Mouse (Mus musculus) CH12.LX (cell line): ENCODE results near the gene Pdzd2. TPM values are rescaled to one million over a fixed set of nuclear protein-coding genes. Genes with fewer than 3 reads are reported as not detected.

ENCODE experiments used
- DNase-seq: peaks from one replicate; pipeline ENCODE4 v3.0.0-alpha.2; 2013; ENCODE audit errors: extremely low read depth
- H3K27ac ChIP-seq: 2 replicates; pipeline ENCODE4 v1.5.1; 2012; ENCODE audit warnings: low read depth, mild to moderate bottlenecking, control low read depth, moderate library complexity; ENCODE audit not compliant: insufficient read depth
- H3K27me3 ChIP-seq: replicated peaks from 2 replicates; pipeline ENCODE3; 2012; ENCODE audit warnings: inconsistent platforms
- H3K36me3 ChIP-seq, 2 experiments: replicated peaks in 1 of 2; 2 replicates each; pipeline versions ENCODE3 to v1.6.1; 2012; ENCODE audit warnings: inconsistent platforms in 1 of 2, low read length in 1 of 2, mild to moderate bottlenecking in 1 of 2, mixed read lengths in 1 of 2, moderate library complexity in 1 of 2; ENCODE audit not compliant: control insufficient read depth in 1 of 2, insufficient read depth in 1 of 2
- H3K4me1 ChIP-seq, 2 experiments: 2 replicates each; pipeline ENCODE4 v1.6.1; 2012; ENCODE audit warnings: inconsistent platforms in 1 of 2, moderate library complexity in 1 of 2; ENCODE audit not compliant: insufficient read depth in 2 of 2, control insufficient read depth in 1 of 2
- H3K4me2 ChIP-seq: 2 replicates; pipeline ENCODE4 v1.6.1; 2012; ENCODE audit warnings: low read depth, mild to moderate bottlenecking, control low read depth; ENCODE audit not compliant: poor library complexity, insufficient read depth, severe bottlenecking
- H3K4me3 ChIP-seq, 3 experiments: fragments of 150-350 bp in 1 of 3; sonication (generic) in 1 of 3; replicated peaks in 1 of 3; 2 replicates each; pipeline versions ENCODE3 to v1.5.1; 2011 to 2012; ENCODE audit warnings: low read depth in 2 of 3, low read length in 2 of 3, mild to moderate bottlenecking in 2 of 3, moderate library complexity in 2 of 3, control low read depth in 1 of 3, improper control_type of control experiment in 1 of 3, inconsistent platforms in 1 of 3, mixed read lengths in 1 of 3; ENCODE audit not compliant: poor library complexity in 1 of 3
- H3K79me2 ChIP-seq: replicated peaks from 2 replicates; pipeline ENCODE4 v1.6.1; 2012; ENCODE audit warnings: mild to moderate bottlenecking, moderate library complexity; ENCODE audit not compliant: control insufficient read depth, poor library complexity, insufficient read depth, severe bottlenecking; ENCODE audit errors: extremely low read depth
- H3K9ac ChIP-seq: 2 replicates; pipeline ENCODE4 v1.6.1; 2012; ENCODE audit warnings: low read depth, mild to moderate bottlenecking, control low read depth, moderate library complexity; ENCODE audit not compliant: insufficient read depth
- H3K9me3 ChIP-seq: replicated peaks from 2 replicates; pipeline ENCODE3; 2012; ENCODE audit warnings: low read length, inconsistent platforms, mixed read lengths
- BHLHE40 ChIP-seq: IDR thresholded peaks from 2 replicates; pipeline ENCODE4 v1.6.1; 2011; ENCODE audit warnings: mild to moderate bottlenecking, low read depth, low read length, improper control_type of control experiment
- CHD1 ChIP-seq: IDR thresholded peaks from 2 replicates; pipeline ENCODE4 v1.6.1; 2012; ENCODE audit warnings: low read depth, low read length, improper control_type of control experiment, inconsistent platforms
- CTCF ChIP-seq, 2 experiments: IDR thresholded peaks in 1 of 2; conservative IDR thresholded peaks in 1 of 2; 2 replicates each; pipeline ENCODE4 v1.5.1; 2011 to 2012; ENCODE audit warnings: low read depth in 2 of 2, low read length in 2 of 2, improper control_type of control experiment in 1 of 2, inconsistent platforms in 1 of 2, mild to moderate bottlenecking in 1 of 2, moderate library complexity in 1 of 2
- ELF1 ChIP-seq: IDR thresholded peaks from 2 replicates; pipeline ENCODE4 v1.6.1; 2014; ENCODE audit warnings: low read depth, mild to moderate bottlenecking, inconsistent platforms, low read length, improper control_type of control experiment
- EP300 ChIP-seq: IDR thresholded peaks from 2 replicates; pipeline ENCODE4 v1.6.1; 2011; ENCODE audit warnings: low read length, improper control_type of control experiment
- ETS1 ChIP-seq: conservative IDR thresholded peaks from 2 replicates; pipeline ENCODE4 v1.6.1; 2012; ENCODE audit warnings: low read depth, mild to moderate bottlenecking, inconsistent platforms, low read length, improper control_type of control experiment, moderate library complexity
- JUND ChIP-seq: conservative IDR thresholded peaks from 2 replicates; pipeline ENCODE4 v1.6.1; 2011; ENCODE audit warnings: low read depth, low read length, improper control_type of control experiment
- KAT2A ChIP-seq: IDR thresholded peaks from 2 replicates; pipeline ENCODE4 v1.6.1; 2012; ENCODE audit warnings: low read length, improper control_type of control experiment, inconsistent platforms; ENCODE audit not compliant: insufficient replicate concordance
- MAFK ChIP-seq: IDR thresholded peaks from 2 replicates; pipeline ENCODE4 v1.6.1; 2011; ENCODE audit warnings: low read length, improper control_type of control experiment; ENCODE audit not compliant: insufficient replicate concordance
- MEF2A ChIP-seq: IDR thresholded peaks from 2 replicates; pipeline ENCODE4 v1.6.1; 2014; ENCODE audit warnings: low read depth, mild to moderate bottlenecking, inconsistent platforms, low read length, improper control_type of control experiment, borderline replicate concordance
- MXI1 ChIP-seq: IDR thresholded peaks from 2 replicates; pipeline ENCODE4 v1.6.1; 2011; ENCODE audit warnings: mild to moderate bottlenecking, low read depth, low read length, improper control_type of control experiment
- NELFE ChIP-seq: IDR thresholded peaks from 2 replicates; pipeline ENCODE4 v1.6.1; 2011; ENCODE audit warnings: low read depth, low read length, improper control_type of control experiment
- PAX5 ChIP-seq: IDR thresholded peaks from 2 replicates; pipeline ENCODE4 v1.6.1; 2012; ENCODE audit warnings: low read length, inconsistent platforms, mixed read lengths
- POLR2AphosphoS2 ChIP-seq: IDR thresholded peaks from 2 replicates; pipeline ENCODE4 v1.6.1; 2011; ENCODE audit warnings: low read depth, low read length, improper control_type of control experiment
- RAD21 ChIP-seq: IDR thresholded peaks from 2 replicates; pipeline ENCODE4 v1.6.1; 2011; ENCODE audit warnings: low read depth, mild to moderate bottlenecking, low read length, improper control_type of control experiment, moderate library complexity
- SIN3A ChIP-seq: IDR thresholded peaks from 2 replicates; pipeline ENCODE4 v1.6.1; 2012; ENCODE audit warnings: low read length, improper control_type of control experiment, inconsistent platforms
- TCF12 ChIP-seq: IDR thresholded peaks from 2 replicates; pipeline ENCODE4 v1.6.1; 2014; ENCODE audit warnings: low read depth, mild to moderate bottlenecking, inconsistent platforms, low read length, improper control_type of control experiment
- UBTF ChIP-seq: IDR thresholded peaks from 2 replicates; pipeline ENCODE4 v1.6.1; 2012; ENCODE audit warnings: low read depth, mild to moderate bottlenecking, inconsistent platforms, low read length, improper control_type of control experiment, moderate library complexity
- USF2 ChIP-seq: conservative IDR thresholded peaks from 2 replicates; pipeline ENCODE4 v1.6.1; 2011; ENCODE audit warnings: low read depth, low read length, improper control_type of control experiment
- ZC3H11A ChIP-seq: IDR thresholded peaks from 2 replicates; pipeline ENCODE4 v1.6.1; 2012; ENCODE audit warnings: low read depth, mild to moderate bottlenecking, inconsistent platforms, low read length, improper control_type of control experiment
- ZNF384 ChIP-seq: IDR thresholded peaks from 2 replicates; pipeline ENCODE4 v1.6.1; 2012; ENCODE audit warnings: low read depth, low read length, improper control_type of control experiment, inconsistent platforms
- dilution Hi-C: fragments of 300-500 bp; cut with MboI; formaldehyde crosslinking; loops from 2 replicates; pipeline ENCODE4 v1.14.3; 2020; ENCODE audit warnings: low sequenced_read_pairs; ENCODE audit not compliant: extremely low pct_unique_long_range_greater_than_20kb, extremely low pct_ligation_motif_present
- in situ Hi-C: fragments of 300-500 bp; cut with MboI; formaldehyde crosslinking; loops from 3 replicates; pipeline ENCODE4 v1.14.3; 2019; ENCODE audit warnings: low sequenced_read_pairs, low pct_ligation_motif_present, low pct_unique_long_range_greater_than_20kb, mixed read lengths
- polyA plus RNA-seq: library from polyadenylated mRNA; unstranded; fragments of >175 nt; gene quantifications from 2 replicates; pipeline ENCODE4 v1.2.1, GENCODE M21; 2012; ENCODE audit warnings: low read depth; ENCODE audit not compliant: insufficient read length
- total RNA-seq, 2 experiments: library from RNA; depleted of rRNA; stranded (reverse); fragments of 300-350 nt in 1 of 2; fragments of >200 nt in 1 of 2; gene quantifications; 2 replicates each; pipeline ENCODE4 v1.2.3; 2012 to 2014

Gene Pdzd2
- total and polyA plus RNA-seq, 3 experiments = 0.04 to 0.24 (median 0.17) TPM

DNA sequence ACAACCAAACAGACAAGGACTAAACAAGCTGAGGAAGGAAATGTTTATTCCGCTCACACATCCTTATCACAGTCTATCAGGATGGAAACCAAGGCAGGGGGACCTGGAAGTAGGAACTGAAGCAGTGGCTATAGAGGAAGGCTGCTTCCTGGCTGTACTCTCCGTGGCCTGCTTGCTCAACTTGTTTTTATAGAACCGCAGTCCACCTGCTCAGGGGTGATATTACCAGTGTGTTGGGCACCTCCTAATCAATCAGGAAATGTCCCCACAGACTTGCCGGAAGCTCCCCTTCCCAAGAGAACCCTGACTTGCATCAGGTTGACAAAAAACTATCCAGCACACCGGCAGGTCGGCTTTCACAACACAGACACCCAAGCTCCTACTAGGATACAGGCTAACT is 301.0 kb downstream of the Pdzd2 start:
- Histone ChIP-seq H3K9ac (no peak overlapping the region), H3K4me3 (no peak overlapping the region), H3K36me3 (no peaks in the 10 kb centered on the region), H3K79me2 (no peaks in the 10 kb centered on the region), H3K27me3 (no peaks in the 10 kb centered on the region), H3K9me3 (no peaks in the 10 kb centered on the region), H3K4me2 (no peak overlapping the region), H3K27ac (no peak overlapping the region), H3K4me1 (peaks cover 14 to 20% of the 10 kb centered on the region in 2 experiments)
- dilution Hi-C loops = no loop called here
- DNase-seq = no peak
- TF ChIP-seq MEF2A (no peak), MXI1 (no peak), UBTF (no peak), RAD21 (no peak), SIN3A (no peak), NELFE (no peak), POLR2AphosphoS2 (no peak), TCF12 (no peak), ELF1 (no peak), ZC3H11A (no peak), EP300 (no peak), MAFK (no peak), BHLHE40 (no peak), KAT2A (no peak), PAX5 (no peak), CTCF (conservative IDR thresholded peaks at IDR 0.05 in 1 of 2, IDR thresholded peaks at IDR 0.05 in 1 of 2; ENCODE audit: low read depth in 2 of 2, low read length in 2 of 2) (no peak), JUND (no peak), CHD1 (no peak), ZNF384 (no peak)
- in situ Hi-C loops = no loop called here

DNA sequence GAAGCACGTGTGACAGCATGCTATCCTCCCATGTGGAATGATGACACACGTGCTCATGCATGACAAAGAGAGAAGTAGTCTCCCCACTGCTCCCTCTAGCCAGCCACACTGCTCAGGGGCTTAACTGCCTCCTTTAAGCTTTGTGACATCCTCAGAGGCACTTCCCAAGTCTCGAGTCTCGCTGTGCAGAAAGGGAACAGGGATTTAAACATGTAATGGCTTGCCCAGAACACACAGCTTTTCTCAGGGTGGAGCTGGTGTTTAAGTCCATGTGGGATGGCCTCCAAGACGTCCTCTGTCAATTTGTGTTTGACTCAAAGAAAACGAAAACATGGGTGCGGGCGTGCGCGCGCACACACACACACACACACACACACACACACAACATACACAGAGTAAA is 301.6 kb downstream of the Pdzd2 start:
- no peak for DNase-seq
- Histone ChIP-seq H3K36me3 (no peaks in the 10 kb centered on the region), H3K4me1 (peaks cover 14 to 20% of the 10 kb centered on the region in 2 experiments), H3K9ac (no peak overlapping the region), H3K4me2 (no peak overlapping the region), H3K79me2 (no peaks in the 10 kb centered on the region), H3K4me3 (no peak overlapping the region), H3K27ac (no peak overlapping the region), H3K27me3 (no peaks in the 10 kb centered on the region), H3K9me3 (no peaks in the 10 kb centered on the region)
- TF ChIP-seq USF2 (no peak), ZNF384 (no peak), CHD1 (no peak), CTCF (conservative IDR thresholded peaks at IDR 0.05 in 1 of 2, IDR thresholded peaks at IDR 0.05 in 1 of 2; ENCODE audit: low read depth in 2 of 2, low read length in 2 of 2) (no peak), ETS1 (no peak)
- in situ Hi-C loops (no loop called here), dilution Hi-C loops (no loop called here)
